Mouse (Mus musculus) liver, embryonic 16.5 days (tissue): ENCODE results near the gene Pfkfb2. TPM values are rescaled to one million over a fixed set of nuclear protein-coding genes. Genes with fewer than 3 reads are reported as not detected.

Experiments used
- ATAC-seq: fragments of 200-750 bp; cut with Nextera tagmentation; 2 replicates; pipeline ENCODE4 v1.8.0; 2017; ENCODE audit warnings: low read depth, mild to moderate bottlenecking, moderate number of reproducible peaks, moderate library complexity
- H3K27ac ChIP-seq: fragments of 300-500 bp; sonication (generic); 2 replicates; pipeline ENCODE4 v1.5.1; 2014; ENCODE audit warnings: mild to moderate bottlenecking, low read length
- H3K27me3 ChIP-seq: fragments of 300-500 bp; sonication (generic); 2 replicates; pipeline ENCODE4 v1.6.1; 2014; ENCODE audit warnings: low read depth, low read length, mixed read lengths; ENCODE audit not compliant: control insufficient read depth, insufficient read depth
- H3K36me3 ChIP-seq: fragments of 300-500 bp; sonication (generic); 2 replicates; pipeline ENCODE4 v1.6.1; 2014; ENCODE audit warnings: mild to moderate bottlenecking; ENCODE audit not compliant: control insufficient read depth, insufficient read depth
- H3K4me1 ChIP-seq: fragments of 300-500 bp; sonication (generic); 2 replicates; pipeline ENCODE4 v1.6.1; 2014; ENCODE audit warnings: low read depth, low read length, mixed read lengths; ENCODE audit not compliant: control insufficient read depth
- H3K4me2 ChIP-seq: fragments of 300-500 bp; sonication (generic); 2 replicates; pipeline ENCODE4 v1.6.1; 2014; ENCODE audit warnings: low read depth, low read length, mixed read lengths
- H3K4me3 ChIP-seq: fragments of 300-500 bp; sonication (generic); 2 replicates; pipeline ENCODE4 v1.5.1; 2014; ENCODE audit warnings: low read depth, mild to moderate bottlenecking, low read length
- H3K9ac ChIP-seq: fragments of 300-500 bp; sonication (generic); 2 replicates; pipeline ENCODE4 v1.6.1; 2014; ENCODE audit warnings: low read depth, low read length
- H3K9me3 ChIP-seq: fragments of 300-500 bp; sonication (generic); replicated peaks from 2 replicates; pipeline ENCODE4 v1.6.1; 2016; ENCODE audit warnings: low read length; ENCODE audit not compliant: control insufficient read depth
- WGBS: fragments of 180-500 bp; shearing (Covaris S2); extraction: QIAGEN DNeasy Blood & Tissue Kit; methylation state at CpG from one replicate; pipeline ENCODE4 v1.1.7; 2014; ENCODE audit not compliant: insufficient replicate concordance; 5-methylcytosine and 5-hydroxymethylcytosine counted together
- polyA plus RNA-seq: library from polyadenylated mRNA; unstranded; fragments of >200 nt; fragmentation: Nextera tagmentation; extraction: Ambion mirVana; gene quantifications from 2 replicates; pipeline ENCODE4 v1.2.1, GENCODE M21; 2015

The Pfkfb2 gene
- polyA plus RNA-seq, 1 experiment from 2014 or later: 5.1 TPM

DNA sequence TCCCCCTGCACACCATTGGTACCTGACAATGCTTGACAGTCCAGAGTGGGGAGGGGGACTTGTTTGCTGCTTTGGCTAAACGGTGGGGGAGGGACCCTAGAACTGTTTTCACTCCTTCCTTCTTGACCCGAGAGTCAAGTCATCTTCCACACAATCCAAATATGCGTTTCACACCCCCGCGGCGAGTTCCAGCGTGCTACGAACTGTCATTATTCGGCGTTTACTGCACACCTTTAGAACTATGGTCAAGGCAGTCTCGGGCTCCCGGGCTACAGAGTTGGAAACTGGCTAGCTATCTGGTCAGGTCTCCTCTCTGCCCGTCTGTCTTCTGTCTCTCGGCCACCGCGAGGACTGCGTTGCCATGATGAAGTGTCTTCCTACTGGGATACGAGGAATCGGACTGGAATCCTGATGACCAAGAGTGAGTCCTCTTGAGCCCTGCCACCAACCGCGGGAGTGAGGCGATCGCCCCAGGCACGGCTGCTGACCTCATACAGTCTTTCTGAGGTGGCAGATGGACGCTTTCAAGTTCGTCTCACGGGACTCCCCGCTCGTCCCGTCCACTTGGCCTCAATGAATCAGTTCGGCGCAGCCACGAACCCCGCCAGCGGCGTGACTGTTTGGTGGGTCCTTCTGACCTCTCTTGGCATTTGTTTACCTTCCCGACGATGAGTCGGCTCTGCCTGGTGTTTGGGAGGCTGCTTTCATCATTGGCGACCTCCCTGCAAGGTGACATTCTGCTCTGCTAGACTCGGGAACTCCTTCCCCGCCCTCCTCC, 12.4 kb downstream of the Pfkfb2 start:
- H3K27me3 ChIP-seq: no peaks in the 10 kb centered on the region
- H3K36me3 ChIP-seq: peaks cover 9% of the 10 kb centered on the region
- peak overlapping the region; percentile 90 for H3K27ac ChIP-seq
- peak overlapping the region; percentile 89 for H3K4me2 ChIP-seq
- H3K4me1 ChIP-seq: peaks cover 15% of the 10 kb centered on the region
- ATAC-seq: peak; percentile 3
- H3K9ac ChIP-seq: peak overlapping the region; percentile 94
- no peaks in the 10 kb centered on the region for H3K9me3 ChIP-seq
- H3K4me3 ChIP-seq: peak overlapping the region; percentile 99
- WGBS: 0% methylated on average over 42 of the region's 42 CpGs

- peak; percentile 2 for ATAC-seq
- Histone ChIP-seq H3K36me3 (peaks cover 10% of the 10 kb centered on the region), H3K27ac (peak overlapping the region; percentile 90), H3K4me2 (peak overlapping the region; percentile 89), H3K4me1 (peaks cover 15% of the 10 kb centered on the region), H3K4me3 (peak overlapping the region; percentile 99), H3K9me3 (no peaks in the 10 kb centered on the region), H3K9ac (peak overlapping the region; percentile 94), H3K27me3 (no peaks in the 10 kb centered on the region)
- 0% methylated on average over 3 of the region's 3 CpGs for WGBS
Measured at GRCm38 (mm10) chr1:130716218-130716512, 12.9 kb downstream of the Pfkfb2 start.

- Histone ChIP-seq H3K4me3 (peak within 1 kb of the TSS; percentile 99), H3K27ac (peak within 1 kb of the TSS; percentile 90), H3K9me3 (no peaks in the 10 kb centered on the region), H3K4me1 (peaks cover 15% of the 10 kb centered on the region), H3K27me3 (no peaks in the 10 kb centered on the region), H3K4me2 (peak within 1 kb of the TSS; percentile 89), H3K36me3 (peaks cover 11% of the 10 kb centered on the region), H3K9ac (peak within 1 kb of the TSS; percentile 94)
- ATAC-seq: peak; percentile 89
- under 1% methylated on average over 38 of the region's 38 CpGs for WGBS
Measured at GRCm38 (mm10) chr1:130715561-130716217, 13.4 kb downstream of the Pfkfb2 start, which contains the start of gene Gm29427. Gene Gm29427, minus strand, starts transcription at chr1:130715799.

DNA sequence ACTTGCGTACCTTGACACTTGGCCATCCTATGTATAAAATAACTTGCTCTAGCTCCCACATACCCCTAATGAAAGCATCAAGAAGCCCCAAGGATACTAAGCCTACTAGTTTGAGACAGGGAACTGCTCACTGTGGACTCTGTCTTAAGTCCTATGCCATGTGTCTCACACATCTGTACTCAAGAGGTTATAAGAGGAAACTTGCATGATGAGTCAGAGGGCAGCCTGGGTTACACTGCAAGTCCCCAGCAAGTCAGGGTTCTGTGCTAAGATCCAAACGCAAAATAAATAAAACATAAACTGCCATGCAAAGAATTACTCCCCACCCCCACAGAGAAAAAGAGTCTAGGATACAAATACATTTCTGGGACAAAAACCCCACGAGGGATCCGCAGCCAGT, 15.0 kb downstream of the Pfkfb2 start:
- H3K9ac ChIP-seq: no peak overlapping the region
- no peak overlapping the region for H3K4me2 ChIP-seq
- no peaks in the 10 kb centered on the region for H3K9me3 ChIP-seq
- H3K4me3 ChIP-seq: no peak overlapping the region
- peaks cover 10% of the 10 kb centered on the region for H3K4me1 ChIP-seq
- H3K27ac ChIP-seq: no peak overlapping the region
- peaks cover 6% of the 10 kb centered on the region for H3K36me3 ChIP-seq
- ATAC-seq: no peak
- H3K27me3 ChIP-seq: no peaks in the 10 kb centered on the region
- WGBS: 88% methylated on average over 4 of the region's 4 CpGs

- Histone ChIP-seq H3K4me2 (no peak overlapping the region), H3K4me1 (peaks cover 4% of the 10 kb centered on the region), H3K4me3 (no peak overlapping the region), H3K27ac (no peak overlapping the region), H3K36me3 (peaks cover 15% of the 10 kb centered on the region; the same call in 1 of the 2 replicates), H3K9me3 (no peaks in the 10 kb centered on the region), H3K27me3 (no peaks in the 10 kb centered on the region), H3K9ac (no peak overlapping the region)
- 82% methylated on average over 22 of the region's 22 CpGs for WGBS
- no peak for ATAC-seq
Measured at GRCm38 (mm10) chr1:130710283-130711080, 18.6 kb downstream of the Pfkfb2 start.

GRCm38 (mm10) chr1:130703613-130704012, 25.4 kb downstream of the Pfkfb2 start:
- Histone ChIP-seq H3K4me2 (no peak overlapping the region), H3K4me3 (no peak overlapping the region), H3K27ac (no peak overlapping the region), H3K9ac (no peak overlapping the region), H3K27me3 (no peaks in the 10 kb centered on the region), H3K36me3 (peaks cover 45% of the 10 kb centered on the region), H3K4me1 (no peaks in the 10 kb centered on the region), H3K9me3 (no peaks in the 10 kb centered on the region)
- WGBS: 78% methylated on average over 2 of the region's 2 CpGs
- no peak for ATAC-seq

- Histone ChIP-seq H3K4me2 (no peak overlapping the region), H3K27ac (no peak overlapping the region), H3K27me3 (no peaks in the 10 kb centered on the region), H3K4me3 (no peak overlapping the region), H3K9ac (no peak overlapping the region), H3K9me3 (no peaks in the 10 kb centered on the region), H3K4me1 (no peaks in the 10 kb centered on the region), H3K36me3 (peaks cover 58% of the 10 kb centered on the region)
- WGBS: 91% methylated on average over 11 of the region's 11 CpGs
- no peak for ATAC-seq
Measured at GRCm38 (mm10) chr1:130701976-130702375, 27.1 kb downstream of the Pfkfb2 start.

DNA sequence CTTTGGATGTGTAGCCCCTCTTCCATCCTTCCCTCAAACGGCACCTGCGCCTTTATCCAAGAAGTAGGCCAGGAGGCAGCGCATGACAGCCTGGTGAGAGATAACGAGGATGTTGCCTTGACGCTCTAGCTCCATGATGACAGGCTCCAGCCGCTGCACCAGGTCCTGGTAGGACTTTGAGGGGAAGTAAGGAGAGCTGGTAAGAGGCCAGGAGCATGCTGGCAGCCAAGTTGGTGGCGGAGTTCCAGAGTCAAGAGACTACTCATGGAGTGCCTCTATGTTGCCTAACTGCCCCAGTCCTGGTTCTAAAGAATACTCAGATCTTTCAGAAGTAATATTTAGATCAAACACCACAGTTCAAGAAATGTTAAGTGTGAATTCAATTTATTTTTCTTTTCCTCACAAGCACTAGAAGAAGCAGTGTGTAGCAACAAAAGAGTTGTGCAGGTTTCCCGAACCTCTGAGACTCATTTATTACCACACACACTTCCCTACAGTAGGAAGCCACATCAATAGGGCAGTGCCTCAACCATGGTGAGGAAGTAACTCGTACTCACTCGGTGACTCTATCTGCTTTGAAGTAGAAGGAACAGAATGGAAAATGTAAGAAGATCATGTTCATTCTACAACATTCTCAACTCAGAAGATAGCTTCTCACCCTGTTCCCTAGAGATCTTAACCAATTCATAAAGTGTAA, 29.0 kb downstream of the Pfkfb2 start:
- Histone ChIP-seq H3K27me3 (no peaks in the 10 kb centered on the region), H3K9me3 (no peaks in the 10 kb centered on the region), H3K36me3 (peaks cover 51% of the 10 kb centered on the region), H3K9ac (no peak overlapping the region), H3K27ac (no peak overlapping the region), H3K4me2 (no peak overlapping the region), H3K4me3 (no peak overlapping the region), H3K4me1 (no peaks in the 10 kb centered on the region; the same call in 1 of the 2 replicates)
- no peak for ATAC-seq
- 85% methylated on average over 10 of the region's 10 CpGs for WGBS
